Mouse (Mus musculus) frontal cortex, postnatal 25 days (tissue): ENCODE data around the gene Ncoa3.

Experiments
- DNase-seq, 2 experiments: peaks; one replicate each; pipeline ENCODE4 v3.0.0; 2022; ENCODE audit warnings: low spot score in 2 of 2

Ncoa3 gene

DNA sequence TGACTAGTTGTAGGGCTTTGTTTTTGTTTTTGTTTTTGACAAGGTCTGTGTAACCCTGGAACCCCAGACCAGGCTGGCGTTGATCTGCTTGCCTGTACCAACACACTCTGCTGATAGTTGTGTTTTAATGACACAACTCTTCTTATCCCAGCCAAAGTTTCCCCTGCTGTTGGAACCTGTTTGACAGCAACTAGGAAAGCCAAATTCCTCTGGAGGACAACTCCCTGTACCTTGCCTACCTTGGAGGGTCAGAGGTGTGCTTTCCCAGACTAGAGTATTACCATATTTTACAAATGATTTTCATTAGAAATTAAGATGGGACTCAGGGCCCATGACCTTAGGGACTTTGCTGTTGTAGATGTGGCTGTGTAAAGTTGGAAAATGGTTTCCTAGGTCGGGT lies 9.3 kb downstream of the Ncoa3 start:
- DNase-seq, result no peak

DNA sequence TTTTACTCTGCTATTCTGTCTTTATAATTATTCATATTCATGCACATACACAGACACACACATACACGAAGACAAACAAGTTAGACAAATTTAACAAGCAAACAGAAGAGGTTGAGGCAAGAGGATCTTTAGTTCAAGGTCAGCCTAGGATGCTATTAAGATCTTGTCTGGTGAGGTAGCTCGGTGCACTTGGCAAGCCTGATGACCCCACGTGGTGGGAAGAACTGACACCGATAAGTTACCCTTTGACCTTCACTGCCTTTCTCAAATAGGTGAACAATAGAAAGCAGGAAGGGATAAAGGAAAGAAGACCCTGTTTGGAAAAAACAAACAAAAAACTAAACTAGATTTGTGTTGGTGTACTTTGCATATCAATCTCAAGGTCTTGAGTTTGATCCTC lies 10.0 kb downstream of the Ncoa3 start:
- DNase-seq, result no peak

DNA sequence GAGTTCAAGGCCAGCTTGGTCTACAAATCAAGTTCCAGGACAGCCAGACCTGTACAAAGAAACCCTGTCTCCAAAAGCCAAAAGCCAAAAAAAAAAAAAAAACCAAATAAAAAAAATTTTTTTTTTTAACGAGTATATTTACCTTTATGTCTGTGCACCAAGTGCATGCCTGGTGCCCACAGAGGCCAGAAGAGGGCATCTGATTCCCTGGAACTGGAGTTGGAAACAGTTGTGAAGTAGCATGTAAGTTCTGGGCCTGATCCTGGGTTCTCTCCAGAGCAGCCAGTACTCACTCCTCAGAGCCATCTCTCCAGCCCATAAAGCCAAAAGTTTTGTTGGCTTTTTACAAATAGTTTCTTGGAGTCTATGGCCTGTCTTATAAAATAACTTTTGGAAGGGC lies 10.6 kb downstream of the Ncoa3 start:
- DNase-seq, result no peak

DNA sequence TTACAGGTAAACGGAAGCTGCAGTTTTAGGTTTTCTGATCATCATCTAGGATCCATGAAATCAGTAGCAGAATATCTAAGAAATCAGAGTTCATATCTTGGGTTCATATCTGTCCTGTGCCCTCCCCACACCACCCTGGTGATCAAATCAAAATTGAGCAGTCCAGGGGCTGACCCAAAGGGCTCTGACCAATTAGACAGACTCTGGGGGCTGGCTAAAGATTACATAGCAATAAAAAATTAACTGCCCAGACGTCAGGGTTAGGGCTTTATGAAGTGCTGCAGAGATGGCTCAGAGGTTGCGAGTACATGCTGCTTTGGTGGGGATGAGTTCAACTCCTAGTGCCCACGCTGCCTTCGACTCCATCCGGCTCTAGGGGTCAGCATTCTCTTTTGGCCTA lies 14.6 kb downstream of the Ncoa3 start:
- no peak for DNase-seq

DNA sequence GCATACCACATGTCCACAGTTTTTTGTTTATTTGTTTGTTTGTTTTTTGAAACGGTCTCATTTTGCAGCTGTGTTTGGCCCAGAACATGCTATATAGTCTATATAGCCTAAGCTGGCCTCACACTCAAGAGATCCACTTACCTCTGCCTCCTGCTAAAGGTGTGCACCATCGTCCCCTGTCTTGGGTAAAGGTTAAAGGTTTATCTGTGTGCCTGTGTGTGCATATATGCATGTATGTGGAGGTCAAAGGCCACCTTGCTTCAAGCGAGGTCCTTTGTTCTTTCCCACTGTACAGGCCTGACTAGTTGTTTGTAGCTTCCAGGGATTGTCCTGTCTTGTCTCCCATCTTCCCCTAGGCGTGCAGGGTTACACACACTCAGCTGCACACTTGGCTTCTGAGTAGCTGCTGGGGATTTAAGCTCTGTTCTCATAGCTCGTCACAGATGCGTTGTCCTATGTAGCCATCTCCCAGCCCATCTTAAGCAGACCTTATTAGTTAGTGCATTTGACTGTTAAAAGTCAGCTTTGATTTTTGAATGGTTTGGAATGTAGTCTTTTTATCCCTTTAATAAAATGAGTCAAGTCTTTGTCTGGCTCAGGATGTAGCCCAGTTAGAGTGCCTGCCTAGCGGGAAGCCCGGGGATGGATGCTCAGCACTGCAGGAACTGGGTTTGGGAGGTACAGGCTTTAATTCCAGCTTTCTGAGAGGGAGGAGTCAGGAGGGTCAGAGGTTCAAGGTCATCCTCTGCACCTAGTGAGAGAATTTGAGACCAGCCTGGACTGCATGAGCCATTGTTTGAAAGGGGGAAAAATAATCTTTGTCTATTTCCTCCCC lies 16.3 kb downstream of the Ncoa3 start:
- DNase-seq, result no peak

DNA sequence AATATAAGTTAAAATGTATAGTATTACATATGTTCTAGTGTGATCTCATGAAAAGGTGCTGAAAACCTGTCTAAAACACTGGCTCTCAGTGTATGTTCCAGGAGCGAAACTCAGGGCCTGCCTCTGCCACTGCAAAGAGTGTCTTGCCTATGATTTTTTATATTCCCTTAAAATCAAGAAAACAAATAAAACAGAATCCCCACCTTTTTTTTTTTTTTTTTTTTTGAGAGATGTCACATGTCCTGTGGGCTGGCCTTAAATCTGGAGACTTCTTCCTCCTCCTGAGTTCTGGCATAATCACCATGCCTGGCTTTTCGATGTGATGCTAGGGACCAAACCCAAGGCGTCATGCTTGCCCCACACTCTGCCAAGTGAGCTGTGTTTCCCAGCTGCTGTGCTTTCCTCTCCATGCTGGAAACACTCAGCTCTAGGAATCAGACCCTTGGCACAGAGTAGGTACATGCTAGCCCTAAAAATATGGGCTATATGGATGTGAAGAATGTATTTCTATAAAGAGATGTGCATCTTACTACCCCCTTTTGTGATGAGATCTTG lies 17.0 kb downstream of the Ncoa3 start:
- no peak for DNase-seq

DNA sequence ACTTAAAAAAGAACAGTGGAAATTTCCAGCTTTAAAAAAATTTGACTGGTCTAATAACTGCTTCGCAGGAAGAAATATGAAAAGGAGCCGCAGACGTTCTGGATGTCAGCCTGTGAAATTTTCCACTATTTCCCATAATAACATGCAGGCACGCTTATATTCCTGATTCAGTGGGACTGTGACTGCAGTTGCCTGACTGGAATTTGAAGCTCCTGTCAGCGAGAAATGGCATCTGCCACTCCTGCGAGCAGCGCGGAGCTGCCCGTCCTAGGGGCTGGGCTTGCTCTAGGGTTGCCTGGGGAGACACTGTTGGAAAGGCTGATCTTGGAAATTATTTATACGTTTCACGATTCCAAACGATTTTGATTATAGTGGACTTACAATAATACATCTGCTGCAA lies 17.9 kb downstream of the Ncoa3 start:
- DNase-seq, result no peak

DNA sequence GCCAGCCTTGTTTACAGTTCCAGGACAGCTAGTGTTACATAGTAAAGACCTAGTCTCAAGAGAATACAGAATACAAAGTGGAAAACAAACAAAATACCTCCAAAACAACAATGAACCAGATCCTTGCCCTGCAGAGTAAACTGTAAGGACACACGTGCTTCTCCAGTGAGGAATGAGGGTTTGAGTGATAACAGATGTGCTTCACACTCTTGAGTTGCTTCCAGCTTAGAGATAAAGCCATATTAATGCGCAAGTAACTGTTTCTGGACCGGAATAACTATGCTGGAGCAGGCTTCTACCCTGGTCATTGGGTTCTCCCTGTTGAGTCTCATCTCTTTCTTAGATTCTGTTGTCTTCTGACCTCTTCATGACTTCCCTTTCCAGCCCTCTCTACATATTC lies 19.0 kb downstream of the Ncoa3 start:
- no peak for DNase-seq

DNA sequence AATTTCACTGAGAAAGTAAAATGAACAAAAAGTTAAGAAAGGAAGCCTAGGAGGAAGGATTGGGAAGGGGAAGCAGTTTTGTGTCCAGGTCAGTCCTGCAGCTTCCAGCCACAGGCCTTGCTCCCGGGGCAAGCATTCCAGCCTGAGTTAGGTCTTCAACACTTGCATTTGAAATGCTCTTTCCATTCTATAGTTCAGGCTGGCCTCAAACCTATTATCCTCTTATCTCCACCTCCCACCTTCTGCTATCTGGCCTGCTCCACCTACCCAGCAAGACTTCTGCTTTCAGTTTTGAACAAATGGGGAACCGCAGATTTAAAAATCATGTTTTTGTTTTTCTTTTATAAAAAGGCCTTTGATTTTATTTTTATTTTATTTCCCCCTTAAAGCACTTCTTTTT lies 19.7 kb downstream of the Ncoa3 start:
- DNase-seq, result no peak

DNA sequence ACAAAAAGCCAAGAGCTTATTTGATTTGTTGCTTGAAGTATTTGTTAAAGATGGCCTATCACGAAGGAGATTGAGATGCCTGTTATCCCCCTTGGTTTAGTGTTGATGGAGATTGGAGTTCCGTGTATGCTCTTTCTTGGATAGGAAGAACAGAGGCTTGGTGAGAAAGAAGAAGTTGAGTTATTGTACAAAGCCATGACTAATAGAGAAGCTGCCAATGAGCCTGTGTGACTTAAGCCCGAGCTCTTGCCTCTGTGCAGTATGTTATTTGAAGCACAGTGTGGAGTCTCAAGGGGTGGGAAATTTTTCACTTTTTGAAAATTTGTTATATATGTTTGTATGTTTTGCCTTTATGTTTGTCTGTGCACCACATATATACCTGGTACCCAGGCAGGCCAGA lies 26.3 kb downstream of the Ncoa3 start:
- DNase-seq, result no peak

DNA sequence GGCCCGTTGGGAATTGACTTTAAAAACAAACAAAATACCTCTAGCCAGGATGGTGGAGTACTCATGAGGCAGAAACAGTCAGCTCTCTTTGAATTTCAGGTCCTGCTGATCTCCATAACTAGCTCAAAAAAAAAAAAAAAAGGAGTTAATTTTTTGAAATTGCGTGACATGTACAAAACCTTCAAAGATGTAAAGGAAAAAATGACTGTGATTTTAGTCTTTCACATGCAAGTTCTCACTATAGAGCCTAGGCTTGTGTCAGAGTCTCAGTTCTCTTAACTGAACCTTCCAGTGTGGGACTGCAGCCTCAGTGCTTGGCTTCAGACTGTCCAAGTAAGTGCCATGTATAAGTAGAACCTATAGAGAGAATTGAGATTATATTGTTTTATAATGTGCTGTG lies 27.6 kb downstream of the Ncoa3 start:
- no peak for DNase-seq

DNA sequence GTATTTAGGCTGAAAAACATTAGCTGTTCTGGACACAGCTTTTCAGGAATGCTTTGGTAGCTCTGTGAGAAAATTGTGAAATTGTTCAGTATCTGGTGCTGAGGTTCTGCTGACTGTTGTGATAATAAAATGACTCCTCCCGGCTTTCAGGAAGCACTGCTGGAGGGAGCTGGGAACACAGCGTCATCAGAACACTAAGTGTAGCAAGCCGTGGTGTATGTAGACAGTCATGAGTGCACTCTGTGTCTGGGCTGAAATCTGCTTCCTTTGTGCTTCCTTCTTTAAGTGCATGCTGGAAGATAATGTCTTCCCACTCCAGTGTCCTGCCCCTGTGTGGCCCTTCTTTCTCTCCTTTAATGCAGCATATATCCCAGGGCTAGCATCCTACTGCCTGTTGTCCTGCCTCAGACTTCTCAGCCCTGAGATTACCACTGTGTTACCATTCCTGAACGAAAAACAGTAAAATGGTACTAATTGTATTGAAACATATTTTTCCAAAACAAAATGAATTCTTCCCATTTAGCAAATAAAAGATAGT lies 28.7 kb downstream of the Ncoa3 start:
- DNase-seq, result no peak

DNA sequence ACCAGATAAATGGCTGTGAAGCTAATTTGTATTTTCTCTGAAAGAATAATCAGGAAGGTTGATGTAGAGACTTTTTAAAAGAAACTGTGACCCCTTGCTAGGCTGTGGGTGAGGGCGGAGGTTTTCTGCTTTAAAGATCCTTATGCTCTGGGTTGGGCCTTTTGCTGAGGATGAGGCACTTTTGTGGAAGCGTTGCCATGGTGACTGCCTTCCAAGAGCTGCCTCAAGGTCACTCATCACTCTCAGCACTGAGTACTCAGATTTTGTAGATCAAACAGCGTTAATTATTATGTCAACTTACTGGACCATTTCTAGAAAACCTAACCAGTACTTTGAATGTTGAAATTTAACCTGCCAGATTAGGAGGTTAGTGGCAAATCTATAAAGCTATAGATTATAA lies 29.2 kb downstream of the Ncoa3 start:
- DNase-seq, result no peak

DNA sequence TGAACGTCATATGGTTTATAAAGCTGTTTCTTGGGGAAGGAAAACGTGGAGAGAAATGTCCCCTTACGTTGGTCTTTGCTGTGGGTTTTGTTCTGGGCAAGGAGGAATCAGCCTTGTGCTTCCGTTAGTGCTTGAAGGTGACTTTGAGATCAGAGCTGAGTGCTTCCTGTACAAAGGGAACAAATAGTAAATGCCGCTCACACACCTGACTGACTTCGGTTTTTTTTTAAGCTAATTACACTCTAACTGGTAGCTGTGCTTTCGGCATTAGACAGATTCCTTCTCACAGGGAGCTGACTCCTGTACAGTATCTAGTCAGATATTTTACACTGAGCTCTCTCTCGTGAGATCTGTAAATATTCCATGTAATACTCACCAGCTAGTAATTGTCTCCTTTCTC lies 29.9 kb downstream of the Ncoa3 start:
- no peak for DNase-seq

DNA sequence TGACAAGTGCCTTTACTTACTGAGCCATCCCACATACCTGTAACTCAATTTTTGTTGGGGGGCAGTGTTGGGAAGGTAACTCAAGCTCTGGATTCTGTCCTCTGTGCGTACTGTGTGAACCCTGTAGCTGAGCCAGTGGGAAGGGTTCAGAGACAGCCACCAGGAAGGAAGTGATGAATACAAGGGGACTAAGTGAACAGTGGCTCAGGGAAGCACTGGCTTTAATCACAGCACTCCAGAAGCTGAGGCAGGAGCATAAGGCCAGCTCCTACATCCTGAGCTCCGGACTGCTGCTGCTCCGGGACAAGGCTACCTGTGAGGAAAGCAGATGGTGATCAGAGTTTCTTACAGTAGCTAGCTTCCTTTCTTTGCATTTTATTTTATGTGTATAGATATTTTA lies 31.6 kb downstream of the Ncoa3 start:
- no peak for DNase-seq

DNA sequence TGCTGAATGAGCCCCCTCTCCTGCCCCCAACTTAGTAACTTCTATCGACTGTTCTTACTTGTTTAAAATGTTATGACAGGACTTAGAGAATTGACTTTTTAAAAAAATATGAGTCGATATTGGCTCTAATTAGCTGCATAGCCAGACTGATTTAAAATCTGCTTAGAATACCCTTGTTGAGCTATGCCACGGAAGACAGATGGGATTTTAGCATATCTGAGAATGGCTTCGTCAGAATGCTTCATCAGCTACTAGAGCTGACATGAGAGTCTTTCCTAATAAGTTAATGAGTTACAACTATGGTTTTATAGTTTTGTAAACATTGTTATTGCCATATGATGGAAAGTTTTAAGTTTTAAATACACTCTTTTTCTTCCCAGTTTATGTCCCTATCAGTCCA lies 32.2 kb downstream of the Ncoa3 start:
- no peak for DNase-seq

DNA sequence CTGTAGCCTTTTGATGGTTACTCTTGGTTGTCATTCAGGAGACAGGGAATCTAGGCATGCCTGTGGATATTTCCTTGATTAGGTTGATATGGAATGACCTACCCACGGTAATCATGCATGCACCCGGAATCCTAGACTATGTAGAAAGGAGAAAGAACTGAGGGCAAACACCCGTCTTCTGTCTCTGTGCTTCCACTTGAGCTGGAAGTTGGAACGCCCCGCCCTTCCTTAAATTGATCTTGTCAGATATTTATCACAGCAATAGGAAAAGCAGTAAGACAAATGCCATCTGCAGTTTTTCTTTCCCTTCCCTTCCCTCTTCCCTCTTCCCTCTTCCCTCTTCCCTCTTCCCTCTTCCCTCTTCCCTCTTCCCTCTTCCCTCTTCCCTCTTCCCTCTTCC lies 33.5 kb downstream of the Ncoa3 start:
- no peak for DNase-seq

DNA sequence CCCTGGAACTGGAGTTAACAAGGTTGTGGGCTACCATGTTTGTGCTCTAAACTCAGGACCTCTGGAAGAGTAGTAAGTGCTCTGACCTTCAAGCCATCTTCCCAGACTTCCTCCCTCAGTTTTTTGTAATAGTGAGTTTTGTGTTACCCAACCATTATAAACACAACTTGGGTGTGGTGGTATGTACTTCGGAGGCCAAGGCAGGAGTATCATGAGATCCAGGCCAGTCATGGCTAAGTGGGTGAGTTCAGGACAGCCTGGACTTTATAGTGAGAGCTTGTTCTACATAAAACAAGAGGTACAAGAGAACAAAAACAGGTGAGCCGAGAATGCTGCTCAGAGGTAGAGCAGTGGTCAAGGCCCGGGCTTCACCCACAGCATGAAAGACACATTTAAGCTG lies 35.4 kb downstream of the Ncoa3 start:
- DNase-seq, result no peak

DNA sequence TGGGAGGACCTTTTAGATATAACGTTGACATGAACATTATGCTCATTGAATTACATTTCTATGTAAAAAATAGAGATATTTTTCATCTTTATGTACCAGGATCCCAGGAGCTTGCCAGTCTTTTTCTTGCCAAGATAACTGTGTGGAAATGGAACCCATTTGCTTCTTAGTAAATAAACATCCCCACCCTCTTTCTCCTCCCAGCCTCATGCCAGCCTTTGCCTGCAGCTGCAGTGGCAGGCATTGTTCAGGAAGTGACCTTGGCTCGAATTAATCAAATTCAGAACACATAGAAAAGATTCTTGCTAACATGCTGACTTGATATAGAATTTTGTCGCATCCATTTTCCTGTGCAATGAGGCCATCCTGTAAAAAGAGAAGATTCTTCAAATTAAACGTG lies 36.8 kb downstream of the Ncoa3 start:
- DNase-seq, result no peak

DNA sequence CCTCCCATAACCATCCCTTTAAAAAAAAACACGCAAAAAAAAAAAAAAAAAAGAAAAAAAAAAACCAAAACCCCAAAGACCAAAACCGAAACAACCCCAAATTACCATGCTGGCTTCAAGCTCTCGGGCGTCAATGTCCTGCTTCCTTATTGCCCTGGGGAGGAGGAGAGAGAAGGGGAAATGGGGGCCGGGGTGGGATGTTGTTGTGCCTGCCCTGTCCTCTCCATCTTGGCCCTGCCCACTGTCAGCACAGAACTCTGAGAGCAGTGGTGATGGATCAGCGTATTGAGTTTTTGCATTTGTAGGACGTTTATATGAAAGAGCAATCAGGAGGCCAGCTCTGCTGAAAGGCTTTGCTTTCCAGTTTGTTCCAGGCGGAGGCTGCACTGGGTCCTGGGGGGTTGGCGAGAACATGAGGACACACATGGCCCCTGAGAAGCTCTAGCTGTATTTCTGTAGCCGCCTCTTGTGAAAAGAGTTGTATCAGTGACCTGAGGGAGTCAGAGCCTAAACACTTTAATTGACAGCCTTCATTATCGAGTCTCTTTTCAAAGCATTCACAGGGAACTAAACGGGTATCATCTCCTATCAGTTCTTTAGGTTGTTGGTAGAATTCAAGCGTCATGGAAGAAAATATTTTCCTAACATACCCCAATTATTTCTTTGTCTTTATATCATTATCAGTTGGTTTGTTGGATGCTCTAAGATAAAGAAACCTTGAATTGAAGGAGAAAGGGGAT lies 38.0 kb downstream of the Ncoa3 start:
- no peak for DNase-seq

DNA sequence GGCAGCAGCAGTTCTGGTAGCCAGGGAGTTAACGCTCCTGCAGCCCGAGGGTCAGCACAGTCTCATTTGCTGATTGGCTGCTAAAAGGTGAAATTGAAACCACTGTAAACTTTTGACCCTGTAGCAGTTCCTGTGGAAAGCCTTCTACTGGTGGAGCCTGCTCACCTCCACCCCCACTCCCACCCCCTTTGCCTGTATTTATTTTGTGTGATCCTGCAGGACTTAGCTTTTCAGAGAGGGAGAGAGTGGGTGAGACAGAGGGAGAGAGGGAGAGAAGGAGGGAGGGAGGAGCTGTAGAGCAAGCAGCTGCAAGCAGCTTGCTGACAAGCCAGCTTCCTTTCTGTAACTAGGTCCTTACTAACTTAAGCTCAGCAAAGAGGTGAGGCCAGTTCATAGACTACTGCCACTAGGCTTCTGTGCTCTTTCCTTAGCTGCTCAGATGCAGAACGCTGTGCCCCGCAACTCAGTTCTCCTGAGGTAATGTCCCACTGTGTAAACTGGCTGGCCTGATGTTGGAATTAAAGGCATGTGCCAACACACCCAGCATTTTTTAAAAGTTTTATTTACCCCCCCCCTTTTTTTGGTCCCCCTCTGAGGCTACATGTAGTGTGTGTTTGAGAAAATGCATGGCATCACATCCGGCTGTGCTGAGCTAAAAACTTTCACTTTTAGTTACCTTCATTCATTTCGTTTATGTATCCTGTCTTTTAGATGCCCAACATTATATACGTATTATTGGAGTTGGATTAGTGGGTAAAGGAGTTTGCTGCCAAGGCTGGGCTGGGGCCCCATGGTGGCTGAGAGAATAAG lies 38.9 kb downstream of the Ncoa3 start:
- no peak for DNase-seq

DNA sequence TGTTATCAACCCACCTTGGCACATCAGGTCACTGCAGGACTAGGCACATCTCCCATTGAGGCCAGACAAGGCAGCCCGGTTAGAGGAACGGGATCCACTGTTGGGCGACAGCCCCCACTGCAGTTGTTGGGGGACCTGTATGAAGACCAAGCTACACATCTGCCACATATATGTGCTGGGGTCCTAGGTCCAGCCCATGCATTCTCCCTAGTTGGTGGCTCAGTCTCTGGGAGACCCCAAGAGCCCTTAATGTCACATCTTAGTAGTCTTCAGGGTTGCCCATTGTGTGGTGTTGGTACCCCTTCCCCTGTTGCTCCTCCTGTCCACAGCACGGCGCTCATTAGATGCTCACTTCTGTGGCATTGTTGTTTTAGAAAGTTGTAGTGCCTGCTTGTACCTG lies 40.2 kb downstream of the Ncoa3 start:
- DNase-seq, result no peak
